Mouse (Mus musculus): Measurements from ENCODE around the gene Nt5dc3.

DNA sequence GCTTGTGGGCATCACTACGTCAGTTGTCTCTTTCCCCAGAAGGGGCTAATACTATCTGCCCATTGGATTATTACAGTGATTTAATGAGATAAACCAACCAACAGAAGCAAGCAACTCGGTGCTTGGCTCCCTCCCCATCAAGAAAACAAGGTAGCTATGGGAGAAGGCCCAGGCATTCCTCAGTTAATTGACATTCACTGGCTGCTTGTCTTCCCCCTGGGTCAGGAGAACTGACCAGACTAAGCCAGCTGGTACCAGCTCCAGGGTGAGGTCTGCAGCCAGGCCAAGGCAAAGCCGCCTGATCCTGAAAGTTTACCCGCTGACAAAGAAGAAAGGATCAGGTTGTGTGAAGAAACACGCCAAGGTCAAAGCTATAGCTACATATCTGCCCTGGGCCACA is 7.1 kb upstream of the Nt5dc3 start:
- TF ChIP-seq CTCF (IDR thresholded peaks at IDR 0.05; ENCODE audit: low read depth, low read length) (no peak), POLR2A (IDR thresholded peaks at IDR 0.05; ENCODE audit: borderline replicate concordance, low read depth, low read length) (no peak)

Data from bone marrow macrophage, adult 2 months (primary cell).